Mouse (Mus musculus) v-Abl transformed pro-B cells (cell line): ENCODE results near the gene Trpc5.

Experiments used
- in situ Hi-C, 2 experiments: fragments of 400-800 bp; cut with MboI; formaldehyde crosslinking; loops; one replicate each; pipeline ENCODE4 v1.15.1; 2025; ENCODE audit not compliant: unreplicated experiment in 2 of 2

The Trpc5 gene

GRCm38 (mm10) chrX:144688142-144688206 is at the start of gene Trpc5:
Gene Trpc5, minus strand, starts transcription at chrX:144688180.
- in situ Hi-C loops = no loop called here

- in situ Hi-C loops = no loop called here
Observed at GRCm38 (mm10) chrX:144716330-144716729, 28.4 kb upstream of the Trpc5 start.

GRCm38 (mm10) chrX:144689859-144690181 is 1.8 kb upstream of the Trpc5 start:
- in situ Hi-C loops = no loop called here

GRCm38 (mm10) chrX:144689119-144689858 is 1.3 kb upstream of the Trpc5 start:
- in situ Hi-C loops = no loop called here

GRCm38 (mm10) chrX:144688207-144689118 is 483 bp upstream of the Trpc5 start, which contains the start of gene Rtl4:
Gene Rtl4, plus strand, starts transcription at chrX:144688907.
- in situ Hi-C loops = no loop called here

GRCm38 (mm10) chrX:144687742-144688141 is 238 bp downstream of the Trpc5 start:
- in situ Hi-C loops = no loop called here

GRCm38 (mm10) chrX:144652196-144652595 is 35.8 kb downstream of the Trpc5 start:
- in situ Hi-C loops = loop anchor here (25.0 kb wide), 3 partner anchors 735 to 915 kb away; no protein-coding TSS in a partner anchor

GRCm38 (mm10) chrX:144645394-144645793 is 42.6 kb downstream of the Trpc5 start:
- in situ Hi-C loops = loop anchor here in 1 of 2 experiments (5.0 kb wide), 1 partner anchor 243 kb away; no protein-coding TSS in a partner anchor

GRCm38 (mm10) chrX:144644756-144645155 is 43.2 kb downstream of the Trpc5 start:
- in situ Hi-C loops = loop anchor here (5.0 kb wide), 3 partner anchors 237 to 663 kb away; no protein-coding TSS in a partner anchor

GRCm38 (mm10) chrX:144612753-144613152 is 75.2 kb downstream of the Trpc5 start:
- in situ Hi-C loops = no loop called here

- in situ Hi-C loops = no loop called here
Observed at GRCm38 (mm10) chrX:144536431-144536830, 151.5 kb downstream of the Trpc5 start.

- in situ Hi-C loops = loop anchor here in 1 of 2 experiments (10.0 kb wide), 1 partner anchor 819 kb away; the partner anchor contains the start of gene Lhfpl1
Observed at GRCm38 (mm10) chrX:144526042-144526441, 161.9 kb downstream of the Trpc5 start.

GRCm38 (mm10) chrX:144523239-144523638 is 164.7 kb downstream of the Trpc5 start:
- in situ Hi-C loops = loop anchor here (10.0 to 25.0 kb wide), 2 partner anchors 814 to 822 kb away; partner anchors contain the start of gene Lhfpl1 (in 2 of the 2)

- in situ Hi-C loops = no loop called here
Observed at GRCm38 (mm10) chrX:144491394-144491793, 196.6 kb downstream of the Trpc5 start.

GRCm38 (mm10) chrX:144464416-144464815 is 223.6 kb downstream of the Trpc5 start:
- in situ Hi-C loops = no loop called here

- in situ Hi-C loops = no loop called here
Observed at GRCm38 (mm10) chrX:144456281-144456680, 231.7 kb downstream of the Trpc5 start, which contains the start of gene Trpc5os. Gene Trpc5os, plus strand, starts transcription at chrX:144456581.

GRCm38 (mm10) chrX:144423848-144424247 is 264.1 kb downstream of the Trpc5 start:
- in situ Hi-C loops = no loop called here

GRCm38 (mm10) chrX:144421091-144421490 is 266.9 kb downstream of the Trpc5 start:
- in situ Hi-C loops = no loop called here

- in situ Hi-C loops = no loop called here
Observed at GRCm38 (mm10) chrX:144420259-144420658, 267.7 kb downstream of the Trpc5 start.

- in situ Hi-C loops = loop anchor here (5.0 to 10.0 kb wide), 4 partner anchors 234 to 989 kb away; no protein-coding TSS in a partner anchor
Observed at GRCm38 (mm10) chrX:144408036-144408435, 279.9 kb downstream of the Trpc5 start.

- in situ Hi-C loops = loop anchor here (5.0 to 10.0 kb wide), 4 partner anchors 244 to 991 kb away; no protein-coding TSS in a partner anchor
Observed at GRCm38 (mm10) chrX:144403526-144403925, 284.5 kb downstream of the Trpc5 start.
